Mouse (Mus musculus): Measurements from ENCODE around the gene 6720489N17Rik. TPM values are rescaled to one million over a fixed set of nuclear protein-coding genes. Genes with fewer than 3 reads are reported as not detected.
"Not testable (repeated sequence)": the region's sequence is repeated elsewhere in the genome, so short reads cannot be mapped to it uniquely, and the experiment has no call there.

Gene 6720489N17Rik
- total and polyA plus RNA-seq, 3 experiments, result 6.2 to 159 (median 6.7) TPM

DNA sequence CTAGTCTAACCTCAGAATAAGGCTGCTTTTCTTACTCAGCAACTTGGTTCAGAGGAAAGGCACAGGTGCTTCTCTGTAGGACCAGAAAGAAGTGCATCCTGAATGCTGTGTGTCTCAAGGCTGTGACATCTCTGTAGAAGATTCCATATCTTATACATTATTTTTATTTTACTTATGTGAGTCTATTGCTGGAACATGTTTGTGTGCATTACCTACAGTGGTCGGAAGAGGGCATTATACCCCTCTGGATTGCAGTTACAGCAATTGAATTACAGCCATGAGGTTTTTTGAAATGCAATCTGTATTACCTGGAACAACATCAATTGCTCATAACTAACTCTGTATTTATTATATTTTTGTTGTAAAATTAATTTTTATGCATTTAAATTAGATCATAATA, 62.3 kb downstream of the 6720489N17Rik start:
- not testable (repeated sequence) for H3K4me3 ChIP-seq (ENCODE audit: control insufficient read depth in 1 of 2, insufficient read depth in 1 of 2, low read depth in 2 of 2, low read length in 2 of 2); DNase-seq (ENCODE audit: low read depth, low spot score); H3K9ac ChIP-seq (ENCODE audit: control insufficient read depth, low read depth, low read length, poor library complexity, severe bottlenecking); H3K79me2 ChIP-seq (ENCODE audit: control insufficient read depth, insufficient read depth, low read length, poor library complexity); H3K36me3 ChIP-seq (ENCODE audit: control insufficient read depth in 1 of 2, insufficient read depth in 2 of 2, low read length in 2 of 2); H3K27me3 ChIP-seq (ENCODE audit: control insufficient read depth in 1 of 2, insufficient read depth in 2 of 2, low read length in 2 of 2); H3K9me3 ChIP-seq (replicated peaks; ENCODE audit: insufficient read depth, low read length); H3K27ac ChIP-seq (ENCODE audit: control insufficient read depth, low read depth, low read length); H3K4me1 ChIP-seq (ENCODE audit: control insufficient read depth in 1 of 2, insufficient read depth in 2 of 2, low read length in 2 of 2)
- TF ChIP-seq SMC3 (IDR thresholded peaks at IDR 0.05; ENCODE audit: low read depth, low read length), result 0 out of 2 replicates have a peak, but pooled peaks have one; percentile 13

- H3K27me3 ChIP-seq (ENCODE audit: control insufficient read depth in 1 of 2, insufficient read depth in 2 of 2, low read length in 2 of 2); H3K4me1 ChIP-seq (ENCODE audit: control insufficient read depth in 1 of 2, insufficient read depth in 2 of 2, low read length in 2 of 2); H3K36me3 ChIP-seq (ENCODE audit: control insufficient read depth in 1 of 2, insufficient read depth in 2 of 2, low read length in 2 of 2); H3K79me2 ChIP-seq (ENCODE audit: control insufficient read depth, insufficient read depth, low read length, poor library complexity); H3K9me3 ChIP-seq (replicated peaks; ENCODE audit: insufficient read depth, low read length): not testable (repeated sequence)
- H3K4me3 ChIP-seq (ENCODE audit: control insufficient read depth in 1 of 2, insufficient read depth in 1 of 2, low read depth in 2 of 2, low read length in 2 of 2), result peak within 1 kb of the TSS; percentile 56 to 81
- DNase-seq (ENCODE audit: low read depth, low spot score), result peak; percentile 65
- H3K9ac ChIP-seq (ENCODE audit: control insufficient read depth, low read depth, low read length, poor library complexity, severe bottlenecking), result peak within 1 kb of the TSS; percentile 77
- H3K27ac ChIP-seq (ENCODE audit: control insufficient read depth, low read depth, low read length), result peak within 1 kb of the TSS; percentile 73
- TF ChIP-seq E2F4 (IDR thresholded peaks at IDR 0.05; ENCODE audit: borderline replicate concordance, low read depth, low read length), result 0 out of 2 replicates have a peak, but pooled peaks have one; percentile 55
- peak in 1 of 2 experiments; percentile 40; a peak in 1 of 4 replicates for TF ChIP-seq POLR2A (IDR thresholded peaks at IDR 0.05; ENCODE audit: control insufficient read depth in 1 of 2, insufficient read depth in 1 of 2, low read depth in 1 of 2, low read length in 2 of 2, poor library complexity in 1 of 2)
Measured at GRCm38 (mm10) chr13:62558189-62559110, 65.5 kb downstream of the 6720489N17Rik start, which contains the start of gene Zfp935. Zfp935 (minus strand) TSS chr13:62558511.

Other genes starting within 250 kb of the 6720489N17Rik start
- 0.08 and 0.23 TPM in 2 replicates for gene Gm3604, start 241.0 kb downstream of the 6720489N17Rik start, total RNA-seq (2012; rRNA removed)
- gene Gm3604, start 241.0 kb downstream of the 6720489N17Rik start, polyA plus RNA-seq (2012; ENCODE audit: insufficient read depth in 1 of 2, insufficient read length in 2 of 2, low read depth in 1 of 2, low replicate concordance in 2 of 2, missing spikeins in 1 of 2), result under 1 TPM in 1 of 2 experiments, not detected in 1; 0.13 TPM
- gene Gm49359, start 157.3 kb downstream of the 6720489N17Rik start, total RNA-seq (2012; rRNA removed), result 3.5 TPM in 2 replicates
- 100 to 1,000 TPM in 1 of 2 experiments, 1 to 10 TPM in 1; 5.2 to 144 TPM for gene Gm49359, start 157.3 kb downstream of the 6720489N17Rik start, polyA plus RNA-seq (2012; ENCODE audit: insufficient read depth in 1 of 2, insufficient read length in 2 of 2, low read depth in 1 of 2, low replicate concordance in 2 of 2, missing spikeins in 1 of 2)
- gene Zfp935, start 65.7 kb downstream of the 6720489N17Rik start, total RNA-seq (2012; rRNA removed), result not detected in 2 replicates
- 100 to 1,000 TPM in 1 of 2 experiments, not detected in 1; 354 TPM for gene Zfp935, start 65.7 kb downstream of the 6720489N17Rik start, polyA plus RNA-seq (2012; ENCODE audit: insufficient read depth in 1 of 2, insufficient read length in 2 of 2, low read depth in 1 of 2, low replicate concordance in 2 of 2, missing spikeins in 1 of 2)
- 5.1 and 5.6 TPM in 2 replicates for gene Zfp934, start 53.0 kb downstream of the 6720489N17Rik start, total RNA-seq (2012; rRNA removed)
- gene Zfp934, start 53.0 kb downstream of the 6720489N17Rik start, polyA plus RNA-seq (2012; ENCODE audit: insufficient read depth in 1 of 2, insufficient read length in 2 of 2, low read depth in 1 of 2, low replicate concordance in 2 of 2, missing spikeins in 1 of 2), result 100 to 1,000 TPM in 1 of 2 experiments, 10 to 100 TPM in 1; 11.5 to 215 TPM
- 7.1 and 7.3 TPM in 2 replicates for gene Platr25, start 136.5 kb upstream of the 6720489N17Rik start, total RNA-seq (2012; rRNA removed)
- gene Platr25, start 136.5 kb upstream of the 6720489N17Rik start, polyA plus RNA-seq (2012; ENCODE audit: insufficient read depth in 1 of 2, insufficient read length in 2 of 2, low read depth in 1 of 2, low replicate concordance in 2 of 2, missing spikeins in 1 of 2), result 100 to 1,000 TPM in 1 of 2 experiments, 1 to 10 TPM in 1; 5.5 to 247 TPM
- 0.82 and 1.1 TPM in 2 replicates for gene Gm5141, start 161.6 kb upstream of the 6720489N17Rik start, total RNA-seq (2012; rRNA removed)
- 10 to 100 TPM in 1 of 2 experiments, under 1 TPM in 1; 0.82 to 84.2 TPM for gene Gm5141, start 161.6 kb upstream of the 6720489N17Rik start, polyA plus RNA-seq (2012; ENCODE audit: insufficient read depth in 1 of 2, insufficient read length in 2 of 2, low read depth in 1 of 2, low replicate concordance in 2 of 2, missing spikeins in 1 of 2)
- gene Fbp2, start 234.2 kb upstream of the 6720489N17Rik start, total RNA-seq (2012; rRNA removed), result 4.7 and 10.3 TPM in 2 replicates
- 10 to 100 TPM in 1 of 2 experiments, not detected in 1; 10.8 TPM for gene Fbp2, start 234.2 kb upstream of the 6720489N17Rik start, polyA plus RNA-seq (2012; ENCODE audit: insufficient read depth in 1 of 2, insufficient read length in 2 of 2, low read depth in 1 of 2, low replicate concordance in 2 of 2, missing spikeins in 1 of 2)